Mouse (Mus musculus) brain, embryonic 14.5 days (tissue): ENCODE measurements around the gene Med24.

Experiments
- CTCF ChIP-seq: fragments of 200-500 bp; IDR thresholded peaks from 2 replicates; pipeline ENCODE4 v1.5.1; 2012; ENCODE audit warnings: inconsistent platforms, mild to moderate bottlenecking, moderate library complexity, borderline replicate concordance; ENCODE audit not compliant: insufficient read depth, insufficient read length; ENCODE audit errors: extremely low read depth
- POLR2A ChIP-seq: fragments of 200-500 bp; IDR thresholded peaks from 2 replicates; pipeline ENCODE4 v1.6.1; 2012; ENCODE audit warnings: mild to moderate bottlenecking, inconsistent platforms, borderline replicate concordance; ENCODE audit not compliant: poor library complexity, insufficient read depth, insufficient read length, severe bottlenecking; ENCODE audit errors: extremely low read depth

GRCm38 (mm10) chr11:98672482-98672881, 56.8 kb downstream of the Med24 start:
- no peak for TF ChIP-seq CTCF
- no peak for TF ChIP-seq POLR2A
